Mouse (Mus musculus) E14TG2a.4 (cell line): ENCODE data around the gene Nfyb.

Experiments
- CTCF ChIP-seq: conservative IDR thresholded peaks from 2 replicates; pipeline ENCODE4 v1.5.1; 2014; ENCODE audit warnings: low read length
- NANOG ChIP-seq: IDR thresholded peaks from 2 replicates; pipeline ENCODE4 v1.6.1; 2014; ENCODE audit warnings: borderline replicate concordance, low read length, mixed read lengths
- POU5F1 ChIP-seq: IDR thresholded peaks from 2 replicates; pipeline ENCODE4 v1.6.1; 2014; ENCODE audit warnings: low read length, borderline replicate concordance

- no peak for TF ChIP-seq CTCF
- TF ChIP-seq NANOG, result no peak
- no peak for TF ChIP-seq POU5F1
These were observed 5.0 kb upstream of the Nfyb start for GRCm38 (mm10) chr10:82768901-82769300.
